Mouse (Mus musculus) liver, embryonic 15.5 days (tissue): Measurements from ENCODE around the gene Nol7. TPM values are rescaled to one million over a fixed set of nuclear protein-coding genes. Genes with fewer than 3 reads are reported as not detected.

Experiments
- ATAC-seq: fragments of 200-750 bp; cut with Nextera tagmentation; 2 replicates; pipeline ENCODE4 v1.8.0; 2017; ENCODE audit warnings: moderate number of reproducible peaks, mild to moderate bottlenecking, moderate library complexity; ENCODE audit not compliant: insufficient read depth
- H3K27ac ChIP-seq: fragments of 300-500 bp; sonication (generic); replicated peaks from 2 replicates; pipeline ENCODE4 v1.5.1; 2015; ENCODE audit warnings: mild to moderate bottlenecking, inconsistent platforms
- H3K27me3 ChIP-seq: fragments of 300-500 bp; sonication (generic); 2 replicates; pipeline ENCODE4 v1.6.1; 2015; ENCODE audit warnings: mild to moderate bottlenecking, inconsistent platforms
- H3K36me3 ChIP-seq: fragments of 300-500 bp; sonication (generic); replicated peaks from 2 replicates; pipeline ENCODE4 v1.6.1; 2015; ENCODE audit warnings: moderate library complexity, mild to moderate bottlenecking, inconsistent platforms
- H3K4me1 ChIP-seq: fragments of 300-500 bp; sonication (generic); replicated peaks from 2 replicates; pipeline ENCODE4 v1.6.1; 2015; ENCODE audit warnings: inconsistent platforms
- H3K4me2 ChIP-seq: fragments of 300-500 bp; sonication (generic); 2 replicates; pipeline ENCODE4 v1.6.1; 2015; ENCODE audit warnings: moderate library complexity, mild to moderate bottlenecking, inconsistent platforms
- H3K4me3 ChIP-seq: fragments of 300-500 bp; sonication (generic); replicated peaks from 2 replicates; pipeline ENCODE4 v1.5.1; 2015; ENCODE audit warnings: mild to moderate bottlenecking, inconsistent platforms
- H3K9ac ChIP-seq: fragments of 300-500 bp; sonication (generic); 2 replicates; pipeline ENCODE4 v1.6.1; 2015; ENCODE audit warnings: moderate library complexity, mild to moderate bottlenecking, inconsistent platforms
- H3K9me3 ChIP-seq: fragments of 300-500 bp; sonication (generic); replicated peaks from 2 replicates; pipeline ENCODE4 v1.6.1; 2016; ENCODE audit warnings: inconsistent platforms
- WGBS: fragments of 180-500 bp; shearing (Covaris S2); methylation state at CpG from one replicate; pipeline ENCODE4 v1.1.7; 2015; ENCODE audit warnings: mixed read lengths; ENCODE audit not compliant: insufficient replicate concordance; 5-methylcytosine and 5-hydroxymethylcytosine counted together
- polyA plus RNA-seq: library from polyadenylated mRNA; unstranded; fragments of >200 nt; fragmentation: Nextera tagmentation; extraction: Ambion mirVana; gene quantifications from 2 replicates; pipeline ENCODE4 v1.2.1, GENCODE M21; 2015

Gene Nol7
- polyA plus RNA-seq, 1 experiment from 2014 or later = 94.2 TPM

DNA sequence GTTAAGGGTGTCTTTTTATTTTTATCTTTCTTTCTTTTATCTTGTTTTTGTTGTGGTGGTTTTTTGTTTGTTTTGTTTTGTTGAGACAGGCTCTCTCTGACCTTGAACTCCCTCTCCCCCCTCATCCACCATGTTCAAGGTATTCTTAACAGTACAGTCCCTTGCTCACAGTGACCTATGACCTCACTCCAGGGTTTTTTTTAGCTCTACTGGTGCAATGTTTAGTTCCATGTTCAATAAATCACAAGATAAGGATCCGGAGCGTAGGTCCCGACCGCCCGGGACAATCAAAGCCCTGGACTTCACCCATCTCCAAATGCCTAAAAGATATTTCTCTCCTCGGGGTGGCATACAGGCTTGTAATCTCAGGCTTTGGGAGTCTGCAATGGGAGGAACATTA lies 28.1 kb upstream of the Nol7 start:
- H3K9ac ChIP-seq = no peak overlapping the region

DNA sequence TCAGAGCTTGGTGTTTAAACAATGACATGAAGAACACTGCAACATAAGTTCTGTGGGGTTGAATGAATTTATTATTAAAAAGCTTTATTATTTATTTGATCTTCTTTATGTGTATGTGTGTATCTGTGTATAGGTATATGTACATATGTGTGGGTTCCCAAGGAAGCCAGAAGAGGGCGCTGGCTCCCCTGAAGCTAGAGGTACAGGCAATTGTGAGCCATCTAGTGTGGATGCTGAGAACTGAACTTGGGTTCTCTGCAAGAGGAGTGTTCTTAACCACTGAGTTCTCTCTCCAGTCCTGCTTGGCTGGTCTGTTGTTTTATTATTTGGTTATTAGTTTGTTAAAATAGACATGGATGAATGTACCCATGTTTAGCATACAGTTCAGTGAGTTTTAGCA lies 25.3 kb upstream of the Nol7 start:
- Histone ChIP-seq H3K27ac (no peak overlapping the region), H3K9me3 (no peaks in the 10 kb centered on the region), H3K36me3 (peaks cover 27% of the 10 kb centered on the region), H3K27me3 (no peaks in the 10 kb centered on the region), H3K4me1 (no peaks in the 10 kb centered on the region), H3K9ac (no peak overlapping the region), H3K4me2 (no peak overlapping the region), H3K4me3 (no peak overlapping the region)
- 63% methylated on average over 1 of the region's 1 CpGs for WGBS
- ATAC-seq = no peak

More for the DNA sequence above, 28.1 kb upstream of the Nol7 start:
- Histone ChIP-seq H3K4me3 (no peak overlapping the region), H3K27ac (no peak overlapping the region), H3K36me3 (peaks cover 20% of the 10 kb centered on the region), H3K27me3 (no peaks in the 10 kb centered on the region), H3K4me2 (no peak overlapping the region), H3K4me1 (peaks cover 10% of the 10 kb centered on the region), H3K9me3 (no peaks in the 10 kb centered on the region)
- no peak for ATAC-seq
- WGBS = 68% methylated on average over 6 of the region's 6 CpGs

DNA sequence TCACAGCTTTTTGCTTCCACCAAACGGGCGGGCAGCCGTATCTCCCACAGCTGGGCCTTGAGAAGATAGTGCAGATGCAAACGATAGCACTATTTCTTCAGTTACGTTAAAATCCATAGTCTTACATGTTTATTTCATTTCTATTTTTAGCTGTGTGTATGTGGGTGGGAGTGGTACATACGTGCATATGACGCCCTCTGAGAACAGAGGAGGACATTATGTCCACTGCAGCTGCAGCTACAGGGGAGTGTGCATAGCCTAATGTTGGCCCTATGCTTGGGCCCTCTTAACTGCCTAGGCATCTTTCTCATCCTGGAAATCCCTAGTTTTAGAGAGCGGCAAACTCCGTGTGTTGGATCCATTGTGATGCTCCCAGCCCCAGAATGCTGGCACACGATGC lies 24.0 kb upstream of the Nol7 start:
- no peaks in the 10 kb centered on the region for H3K27me3 ChIP-seq
- H3K4me3 ChIP-seq = no peak overlapping the region
- WGBS = 73% methylated on average over 10 of the region's 10 CpGs
- no peak overlapping the region for H3K9ac ChIP-seq
- no peak overlapping the region for H3K27ac ChIP-seq
- no peaks in the 10 kb centered on the region for H3K4me1 ChIP-seq
- peaks cover 27% of the 10 kb centered on the region for H3K36me3 ChIP-seq
- no peaks in the 10 kb centered on the region for H3K9me3 ChIP-seq
- no peak overlapping the region for H3K4me2 ChIP-seq
- ATAC-seq = no peak

DNA sequence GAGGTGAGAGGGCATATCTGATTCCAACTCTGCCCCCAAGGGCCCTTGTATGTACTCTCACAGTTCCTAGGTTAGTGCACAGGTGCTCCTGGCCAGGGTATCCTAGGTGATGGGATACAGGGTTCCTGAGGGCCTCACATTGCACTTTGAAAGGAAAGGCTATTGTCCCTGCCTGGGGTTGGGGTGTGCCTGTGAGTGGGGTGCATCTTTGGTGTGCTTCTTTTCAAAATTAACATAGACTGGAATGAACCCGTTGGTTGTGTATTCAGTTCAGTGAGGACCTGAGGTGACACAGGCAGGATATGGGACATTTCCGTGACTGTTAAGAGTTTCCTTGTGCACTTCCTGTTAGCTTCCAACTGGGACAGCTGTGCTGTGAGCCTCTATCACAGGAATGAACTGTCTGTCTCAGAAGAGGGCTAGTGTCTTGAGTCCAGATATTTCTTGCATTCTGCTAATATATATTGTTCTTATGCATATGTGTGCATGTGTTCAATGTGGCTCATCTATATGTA lies 23.2 kb upstream of the Nol7 start:
- ATAC-seq = no peak
- 38% methylated on average over 2 of the region's 2 CpGs for WGBS
- H3K4me2 ChIP-seq = no peak overlapping the region
- H3K9ac ChIP-seq = no peak overlapping the region
- no peaks in the 10 kb centered on the region for H3K9me3 ChIP-seq
- H3K36me3 ChIP-seq = peaks cover 27% of the 10 kb centered on the region
- H3K27me3 ChIP-seq = no peaks in the 10 kb centered on the region
- H3K4me1 ChIP-seq = no peaks in the 10 kb centered on the region
- H3K4me3 ChIP-seq = no peak overlapping the region
- no peak overlapping the region for H3K27ac ChIP-seq

DNA sequence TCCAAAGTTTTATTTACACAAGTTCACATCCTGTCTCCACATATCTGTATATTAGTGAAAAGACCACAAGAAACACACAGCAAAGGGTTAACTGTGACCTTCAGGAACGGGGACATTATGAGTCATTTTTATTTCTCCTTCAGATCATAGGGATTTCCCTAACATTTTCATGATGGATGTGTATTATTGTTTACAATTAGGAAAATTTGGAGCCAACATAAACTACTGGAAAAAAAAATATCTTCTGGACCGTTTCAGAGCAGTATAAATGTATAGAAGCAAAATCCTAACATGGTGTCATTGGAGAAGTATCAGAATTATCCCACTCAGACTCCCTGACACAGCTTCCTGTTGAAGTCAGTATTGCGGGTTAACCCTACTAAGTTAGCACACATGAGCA lies 18.2 kb upstream of the Nol7 start:
- no peak for ATAC-seq
- Histone ChIP-seq H3K36me3 (0 out of 2 replicates have a peak, but pooled peaks cover 13% of the 10 kb centered on the region), H3K27ac (no peak overlapping the region), H3K4me2 (no peak overlapping the region), H3K4me3 (no peak overlapping the region), H3K4me1 (no peaks in the 10 kb centered on the region), H3K27me3 (no peaks in the 10 kb centered on the region), H3K9me3 (no peaks in the 10 kb centered on the region), H3K9ac (no peak overlapping the region)
- 68% methylated on average over 3 of the region's 3 CpGs for WGBS

DNA sequence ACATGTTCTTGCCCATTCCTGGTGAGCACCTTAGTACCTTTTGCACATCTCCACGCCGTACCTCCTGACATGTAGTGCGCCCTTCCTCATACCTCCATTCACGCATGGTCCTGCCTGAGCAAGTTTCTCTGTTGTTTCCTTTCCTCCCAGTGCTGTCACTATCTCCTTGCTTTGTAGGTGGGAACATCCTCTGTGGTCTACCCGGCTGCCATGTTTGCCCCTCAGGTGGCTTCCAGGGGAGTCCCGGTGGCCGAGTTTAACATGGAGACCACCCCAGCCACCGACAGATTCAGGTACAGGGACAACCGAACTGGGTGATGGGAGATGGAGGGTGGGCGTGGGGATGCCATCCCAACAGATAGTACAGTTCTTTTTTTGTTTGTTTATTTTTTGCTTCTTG lies 12.9 kb upstream of the Nol7 start:
- Histone ChIP-seq H3K9ac (no peak overlapping the region), H3K9me3 (no peaks in the 10 kb centered on the region), H3K36me3 (0 out of 2 replicates have a peak, but pooled peaks cover 6% of the 10 kb centered on the region), H3K4me2 (no peak overlapping the region), H3K4me3 (no peak overlapping the region), H3K27ac (no peak overlapping the region), H3K27me3 (no peaks in the 10 kb centered on the region), H3K4me1 (no peaks in the 10 kb centered on the region)
- 74% methylated on average over 10 of the region's 10 CpGs for WGBS
- no peak for ATAC-seq

DNA sequence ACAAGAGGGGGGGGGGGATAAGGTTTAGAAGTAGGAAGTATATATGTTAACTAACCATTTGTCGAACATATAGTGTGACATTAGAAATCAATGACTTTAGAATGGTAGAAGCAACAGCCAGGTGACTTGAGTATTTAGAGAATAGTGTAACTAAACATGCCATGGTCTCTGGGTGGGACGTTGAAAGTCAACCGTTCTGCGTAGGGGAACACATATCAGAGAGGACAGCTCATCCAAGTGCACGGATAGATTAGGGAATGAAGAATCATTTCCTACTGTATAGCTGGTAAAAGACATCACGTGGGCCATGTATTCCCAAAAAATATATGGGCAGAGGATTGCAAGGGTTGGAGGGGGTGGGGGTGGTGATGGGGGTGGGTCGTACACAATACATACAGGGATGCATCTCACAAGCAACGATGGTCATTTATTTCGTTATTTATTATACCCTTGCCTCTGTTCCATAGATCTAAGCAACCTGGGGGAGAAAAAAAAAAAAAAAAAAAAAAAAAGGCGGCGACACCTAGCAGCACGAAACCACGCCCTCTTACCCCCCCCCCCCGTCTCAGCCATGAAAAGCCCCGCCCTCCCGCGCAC lies 392 bp upstream of the Nol7 start:
- ATAC-seq = no peak
- H3K4me3 ChIP-seq = peak overlapping the region; percentile 92
- peaks cover 29% of the 10 kb centered on the region for H3K36me3 ChIP-seq
- WGBS = 46% methylated on average over 14 of the region's 17 CpGs
- H3K4me1 ChIP-seq = peaks cover 14% of the 10 kb centered on the region
- no peaks in the 10 kb centered on the region for H3K9me3 ChIP-seq
- H3K27ac ChIP-seq = no peak overlapping the region
- no peaks in the 10 kb centered on the region for H3K27me3 ChIP-seq
- H3K9ac ChIP-seq = no peak overlapping the region
- peak overlapping the region; percentile 75 for H3K4me2 ChIP-seq

DNA sequence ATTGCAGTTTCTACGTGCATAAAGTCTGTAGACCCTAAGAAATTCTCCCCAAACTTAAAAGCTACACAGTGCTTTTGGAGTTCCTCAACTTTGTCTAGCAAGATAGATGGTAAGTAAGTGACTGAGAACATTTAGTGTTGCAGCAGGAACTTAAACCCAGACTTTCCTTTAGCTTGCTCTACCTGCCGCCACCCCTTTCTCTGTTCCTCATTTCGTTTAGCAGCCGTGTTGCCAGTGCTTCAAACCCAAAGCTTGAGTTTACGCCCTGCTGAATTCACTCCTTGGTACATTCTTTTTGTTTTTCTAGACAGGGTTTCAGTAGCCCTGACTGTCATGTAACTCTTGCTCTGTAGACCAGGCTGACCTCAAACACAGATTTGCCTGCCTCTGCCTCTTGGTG lies 1.4 kb downstream of the Nol7 start:
- Histone ChIP-seq H3K4me2 (peak overlapping the region; percentile 75), H3K27me3 (no peaks in the 10 kb centered on the region), H3K9ac (peak overlapping the region; percentile 85), H3K36me3 (peaks cover 46% of the 10 kb centered on the region), H3K4me1 (peaks cover 14% of the 10 kb centered on the region), H3K9me3 (no peaks in the 10 kb centered on the region), H3K27ac (no peak overlapping the region), H3K4me3 (peak overlapping the region; percentile 92)
- no peak for ATAC-seq
- 61% methylated on average over 5 of the region's 5 CpGs for WGBS

DNA sequence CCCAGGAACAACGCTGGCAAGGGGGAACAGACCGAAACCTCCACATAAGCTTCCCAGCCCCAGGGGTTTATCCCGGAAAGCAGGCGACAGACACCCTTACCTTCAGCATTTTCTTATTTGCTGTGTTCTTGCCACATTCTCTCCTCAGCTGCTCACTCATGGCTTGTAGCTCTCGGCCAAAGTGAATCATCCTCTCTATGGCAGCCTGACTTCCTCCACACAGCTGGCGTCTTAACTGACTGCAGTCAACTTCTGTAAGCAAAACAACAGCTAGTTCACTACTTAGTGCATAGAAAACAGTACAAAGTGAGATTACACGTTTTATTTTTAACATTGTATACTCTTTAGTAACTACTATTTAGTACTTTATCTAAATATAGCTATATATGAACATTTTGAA lies 14.1 kb downstream of the Nol7 start:
- no peaks in the 10 kb centered on the region for H3K27me3 ChIP-seq
- no peaks in the 10 kb centered on the region for H3K9me3 ChIP-seq
- H3K4me1 ChIP-seq = no peaks in the 10 kb centered on the region
- H3K27ac ChIP-seq = no peak overlapping the region
- no peak overlapping the region for H3K4me3 ChIP-seq
- no peak overlapping the region for H3K4me2 ChIP-seq
- ATAC-seq = no peak
- no peak overlapping the region for H3K9ac ChIP-seq
- peaks cover 61% of the 10 kb centered on the region for H3K36me3 ChIP-seq
- 79% methylated on average over 7 of the region's 7 CpGs for WGBS

DNA sequence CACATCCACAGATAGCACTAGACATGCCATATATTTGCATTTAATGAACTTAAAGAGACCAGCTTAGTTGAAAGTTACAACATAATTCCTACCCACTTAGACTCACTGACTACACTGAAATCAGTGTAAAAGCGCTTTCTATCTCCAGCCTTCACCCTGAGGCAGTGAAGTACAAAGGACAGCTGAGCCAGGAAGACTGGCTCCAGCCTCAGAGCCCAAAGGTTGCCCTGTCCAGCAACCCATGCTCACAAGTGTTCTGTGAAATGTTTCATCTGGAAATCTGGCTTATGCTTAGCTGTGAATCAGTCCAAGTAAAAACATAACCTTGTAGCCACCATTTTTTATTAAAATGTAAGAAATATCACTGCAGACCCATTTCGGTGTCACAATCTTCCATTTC lies 15.4 kb downstream of the Nol7 start:
- Histone ChIP-seq H3K27ac (no peak overlapping the region), H3K4me1 (no peaks in the 10 kb centered on the region), H3K4me3 (no peak overlapping the region), H3K4me2 (no peak overlapping the region), H3K36me3 (peaks cover 66% of the 10 kb centered on the region), H3K9me3 (no peaks in the 10 kb centered on the region), H3K9ac (no peak overlapping the region), H3K27me3 (no peaks in the 10 kb centered on the region)
- no peak for ATAC-seq
- 85% methylated on average over 2 of the region's 2 CpGs for WGBS

DNA sequence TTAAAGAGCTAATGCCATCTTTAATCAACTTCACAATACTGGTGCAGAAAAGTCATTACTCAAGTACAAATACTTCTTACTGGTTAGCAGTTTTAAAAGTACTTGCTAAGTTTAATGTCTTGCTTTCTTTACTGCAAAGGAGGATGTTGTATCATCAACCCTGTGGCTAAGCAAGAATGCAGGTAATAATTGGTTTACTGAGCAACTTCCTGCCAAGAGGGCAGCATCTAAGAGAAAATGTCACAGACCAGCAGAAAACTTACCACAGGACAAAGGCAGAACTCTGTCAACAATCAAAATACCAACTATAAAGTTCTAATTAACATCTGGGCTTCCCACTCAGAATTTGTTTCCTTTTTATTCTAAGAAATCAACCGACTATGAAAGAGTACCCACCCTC lies 17.1 kb downstream of the Nol7 start:
- H3K4me2 ChIP-seq = no peak overlapping the region
- ATAC-seq = no peak
- no peak overlapping the region for H3K9ac ChIP-seq
- H3K4me1 ChIP-seq = no peaks in the 10 kb centered on the region
- no peaks in the 10 kb centered on the region for H3K27me3 ChIP-seq
- WGBS = 72% methylated on average over 1 of the region's 1 CpGs
- H3K27ac ChIP-seq = no peak overlapping the region
- H3K9me3 ChIP-seq = no peaks in the 10 kb centered on the region
- H3K36me3 ChIP-seq = peaks cover 74% of the 10 kb centered on the region
- no peak overlapping the region for H3K4me3 ChIP-seq

DNA sequence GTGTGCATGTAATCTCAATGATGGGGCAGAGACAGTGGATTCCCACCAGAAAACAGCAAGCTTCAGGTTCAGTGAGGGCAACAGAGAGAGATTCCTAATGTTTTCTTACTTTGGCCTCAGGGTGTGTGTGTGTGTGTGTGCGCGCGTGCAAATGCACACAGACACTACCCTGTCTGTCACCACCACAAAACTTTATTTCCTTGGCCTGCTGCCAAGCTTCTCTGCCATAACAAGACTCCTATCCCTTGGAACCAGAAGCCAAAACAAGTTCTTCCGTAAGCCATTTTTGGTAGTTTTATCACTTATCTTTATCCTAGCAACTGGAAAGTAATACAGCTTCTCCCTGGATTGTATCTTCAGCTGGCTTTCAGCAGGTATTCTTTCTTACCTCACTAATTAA lies 30.2 kb downstream of the Nol7 start:
- H3K36me3 ChIP-seq = peaks cover 25% of the 10 kb centered on the region
- ATAC-seq = no peak

More for the DNA sequence above, 30.2 kb downstream of the Nol7 start:
- Histone ChIP-seq H3K9me3 (no peaks in the 10 kb centered on the region), H3K4me3 (no peak overlapping the region), H3K4me2 (no peak overlapping the region), H3K4me1 (no peaks in the 10 kb centered on the region), H3K27me3 (no peaks in the 10 kb centered on the region), H3K27ac (no peak overlapping the region), H3K9ac (no peak overlapping the region)
- 94% methylated on average over 4 of the region's 4 CpGs for WGBS
